Mouse (Mus musculus) midbrain, embryonic 10.5 days (tissue): ENCODE results near the gene Hibadh. TPM values are rescaled to one million over a fixed set of nuclear protein-coding genes. Genes with fewer than 3 reads are reported as not detected.

Source experiments
- DNase-seq: peaks from one replicate; pipeline ENCODE4 v3.0.0-alpha.2; 2017; ENCODE audit warnings: low spot score
- H3K27ac ChIP-seq: fragments of 300-500 bp; sonication (generic); replicated peaks from 2 replicates; pipeline ENCODE4 v1.5.1; 2016; ENCODE audit warnings: mild to moderate bottlenecking
- H3K27me3 ChIP-seq: fragments of 300-500 bp; sonication (generic); 2 replicates; pipeline ENCODE4 v1.6.1; 2016; ENCODE audit warnings: low read depth, mild to moderate bottlenecking; ENCODE audit not compliant: poor library complexity, severe bottlenecking
- H3K36me3 ChIP-seq: fragments of 300-500 bp; sonication (generic); 2 replicates; pipeline ENCODE4 v1.6.1; 2016; ENCODE audit warnings: mild to moderate bottlenecking, moderate library complexity
- H3K4me1 ChIP-seq: fragments of 300-500 bp; sonication (generic); 2 replicates; pipeline ENCODE4 v1.6.1; 2016
- H3K4me3 ChIP-seq: fragments of 300-500 bp; sonication (generic); 2 replicates; pipeline ENCODE4 v1.5.1; 2016; ENCODE audit warnings: mild to moderate bottlenecking, moderate library complexity
- H3K9me3 ChIP-seq: fragments of 300-500 bp; sonication (generic); replicated peaks from 2 replicates; pipeline ENCODE4 v1.6.1; 2016; ENCODE audit warnings: mild to moderate bottlenecking
- WGBS: fragments of 180-500 bp; shearing (Covaris S2); methylation state at CpG from one replicate; pipeline ENCODE4 v1.1.7; 2016; 5-methylcytosine and 5-hydroxymethylcytosine counted together
- polyA plus RNA-seq: library from polyadenylated mRNA; unstranded; fragments of >200 nt; fragmentation: Nextera tagmentation; extraction: Ambion mirVana; gene quantifications from 2 replicates; pipeline ENCODE4 v1.2.1, GENCODE M21; 2016

Hibadh gene
- polyA plus RNA-seq, 1 experiment from 2014 or later: 83.2 TPM

DNA sequence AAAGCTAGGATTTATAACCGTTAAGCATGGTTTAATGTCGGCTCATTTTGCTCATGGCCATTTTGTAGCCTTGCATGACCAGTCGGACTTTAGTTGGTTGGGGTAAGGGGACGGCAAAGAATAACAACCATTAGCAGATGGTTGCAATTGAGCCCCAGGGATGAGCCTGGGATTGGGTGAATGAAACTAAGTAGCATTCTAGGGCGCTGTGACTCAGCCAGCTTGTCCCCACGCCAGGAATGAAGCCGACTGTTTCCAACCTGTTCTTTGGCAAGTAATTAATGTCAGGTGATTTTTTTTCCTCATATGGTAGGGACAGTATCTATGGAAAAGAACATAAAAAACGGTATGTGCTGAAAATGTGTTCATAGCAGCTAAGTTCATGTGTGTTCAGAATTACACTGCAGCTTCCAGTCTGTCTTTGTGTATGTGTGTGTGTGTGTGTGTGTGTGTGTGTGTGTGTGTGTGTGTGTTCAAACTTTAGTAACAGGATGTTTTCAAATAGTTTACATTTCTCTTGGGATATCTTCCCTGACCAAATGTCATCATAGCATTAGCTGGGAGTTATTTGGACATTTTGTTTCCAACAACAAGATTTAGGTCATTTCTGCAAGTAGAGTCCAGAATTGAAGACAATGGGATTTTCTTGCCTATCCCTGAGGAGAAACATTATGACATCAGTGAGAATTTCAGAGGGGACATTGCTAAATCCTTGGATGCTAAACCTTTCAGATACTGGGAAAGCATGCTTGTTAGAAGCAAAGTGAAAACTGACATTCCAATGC is 135.3 kb downstream of the Hibadh start:
- H3K27me3 ChIP-seq: no peaks in the 10 kb centered on the region
- DNase-seq: no peak
- H3K36me3 ChIP-seq: no peaks in the 10 kb centered on the region
- 83% methylated on average over 8 of the region's 8 CpGs for WGBS
- H3K4me3 ChIP-seq: no peak overlapping the region
- H3K27ac ChIP-seq: no peak overlapping the region
- no peaks in the 10 kb centered on the region for H3K4me1 ChIP-seq
- no peaks in the 10 kb centered on the region for H3K9me3 ChIP-seq

DNA sequence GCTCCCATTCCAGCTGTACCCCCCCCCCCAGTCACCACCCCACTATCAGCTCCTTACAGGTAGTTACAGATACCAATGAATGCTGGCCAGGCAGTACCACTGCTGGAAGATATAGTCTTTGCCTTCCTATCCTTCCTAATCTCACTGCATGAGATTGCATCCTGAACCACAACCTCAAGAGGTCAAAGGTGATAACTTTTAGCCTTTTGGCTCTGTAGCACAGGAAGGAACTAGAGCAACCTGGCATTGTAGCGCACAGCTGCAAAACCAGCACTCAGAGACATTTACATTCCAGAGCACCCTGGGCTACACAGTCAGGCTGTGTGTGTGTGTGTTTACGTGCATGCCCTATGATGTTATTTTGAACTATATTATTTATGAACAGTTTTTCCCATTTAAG is 137.2 kb downstream of the Hibadh start:
- no peaks in the 10 kb centered on the region for H3K4me1 ChIP-seq
- H3K9me3 ChIP-seq: no peaks in the 10 kb centered on the region
- WGBS: 85% methylated on average over 2 of the region's 2 CpGs
- H3K4me3 ChIP-seq: no peak overlapping the region
- DNase-seq: no peak
- H3K36me3 ChIP-seq: no peaks in the 10 kb centered on the region
- H3K27me3 ChIP-seq: no peaks in the 10 kb centered on the region
- H3K27ac ChIP-seq: no peak overlapping the region

DNA sequence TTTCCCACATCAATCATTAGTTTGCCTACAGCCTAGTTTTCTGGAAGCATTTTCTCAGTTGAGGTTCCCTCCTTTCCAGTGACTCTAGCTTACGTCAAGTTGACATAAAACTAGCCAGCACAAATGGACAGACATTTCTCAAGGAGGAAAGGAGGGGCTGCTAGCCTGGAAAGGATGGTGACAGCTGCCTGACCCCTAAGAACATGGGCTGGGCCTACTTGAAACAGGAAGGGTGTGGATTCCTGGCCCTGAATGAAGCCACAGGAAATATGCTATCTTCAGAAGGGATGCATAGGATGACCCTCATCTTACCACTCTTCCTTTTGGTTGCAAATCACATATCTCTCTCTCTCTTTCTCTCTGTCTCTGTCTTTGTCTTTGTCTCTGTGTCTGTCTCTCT is 138.7 kb downstream of the Hibadh start:
- Histone ChIP-seq H3K27ac (no peak overlapping the region), H3K9me3 (no peaks in the 10 kb centered on the region), H3K36me3 (no peaks in the 10 kb centered on the region), H3K4me3 (no peak overlapping the region), H3K4me1 (no peaks in the 10 kb centered on the region), H3K27me3 (no peaks in the 10 kb centered on the region)
- DNase-seq: no peak
- 73% methylated on average over 1 of the region's 1 CpGs for WGBS

Other genes starting within 250 kb of the Hibadh start
- gene Tax1bp1, start 73.3 kb upstream of the Hibadh start, polyA plus RNA-seq: 116 and 132 TPM in 2 replicates